In genomic region chr2:147846968-147847749, GRCm38 (mm10) we compare ENCODE assay signal across 9 mouse cellular contexts.
DNase-seq lines count a peak whose midpoint lies in the region; ATAC-seq and TF ChIP-seq lines count a peak whose summit lies in the region.
"Had no signal": no experiment of that assay in that cellular context is flagged by ENCODE, and none has a peak within 500 bp of the region (broad histone marks: within the 10 kb centered on the region; RNA-seq: fewer than 3 reads in every experiment).

No protein-coding gene starts in this region.

- no peak overlapping the region for H3K27ac ChIP-seq in forebrain, embryonic 10.5 days
- H3K27ac ChIP-seq in forebrain, embryonic 15.5 days (replicated peaks), result no peak overlapping the region
- no peak overlapping the region for H3K27ac ChIP-seq in CH12.LX (ENCODE audit: insufficient read depth, low read depth)
- H3K27ac ChIP-seq in embryonic facial prominence, embryonic 11.5 days (replicated peaks; ENCODE audit: low read depth, low read length), result no peak overlapping the region
- no peak overlapping the region for H3K27ac ChIP-seq in midbrain, postnatal 0 days (ENCODE audit: low read depth, low read length)
- H3K27ac ChIP-seq: embryonic facial prominence, embryonic 13.5 days had no signal

- 31% methylated on average over 10 of the region's 10 CpGs for WGBS in forebrain, embryonic 10.5 days
- 17% methylated on average over 10 of the region's 10 CpGs for WGBS in forebrain, embryonic 15.5 days
- 24% methylated on average over 10 of the region's 10 CpGs for WGBS in embryonic facial prominence, embryonic 11.5 days
- 30% methylated on average over 10 of the region's 10 CpGs for WGBS in midbrain, postnatal 0 days

- ATAC-seq in forebrain, embryonic 15.5 days (replicated peaks), result no peak; the same call in 1 of the 2 replicates
- ATAC-seq in embryonic facial prominence, embryonic 11.5 days (replicated peaks; ENCODE audit: insufficient number of reproducible peaks, low FRiP score, low TSS enrichment, low read depth), result no peak
- 0 out of 2 replicates have a peak, but pooled peaks have one; percentile 31 for ATAC-seq in midbrain, postnatal 0 days (ENCODE audit: low FRiP score)
- ATAC-seq in activated CD4-positive, CD25-positive, alpha-beta regulatory T cell, adult 4 months, result no peak

- H3K4me1 ChIP-seq in forebrain, embryonic 10.5 days, result no peaks in the 10 kb centered on the region
- no peaks in the 10 kb centered on the region for H3K4me1 ChIP-seq in forebrain, embryonic 15.5 days
- no peaks in the 10 kb centered on the region for H3K4me1 ChIP-seq in CH12.LX (ENCODE audit: control insufficient read depth in 1 of 2, insufficient read depth in 2 of 2)
- H3K4me1 ChIP-seq in embryonic facial prominence, embryonic 11.5 days (ENCODE audit: control insufficient read depth, insufficient read depth, low read length), result no peaks in the 10 kb centered on the region
- H3K4me1 ChIP-seq in midbrain, postnatal 0 days (ENCODE audit: insufficient read depth, low read length), result no peaks in the 10 kb centered on the region
- H3K4me1 ChIP-seq: embryonic facial prominence, embryonic 13.5 days had no signal

- no peak overlapping the region for H3K4me3 ChIP-seq in forebrain, embryonic 10.5 days
- no peak overlapping the region for H3K4me3 ChIP-seq in forebrain, embryonic 15.5 days
- no peak overlapping the region for H3K4me3 ChIP-seq in CH12.LX (replicated peaks in 1 of 3; ENCODE audit: low read depth in 2 of 3, low read length in 2 of 3, poor library complexity in 1 of 3)
- H3K4me3 ChIP-seq in embryonic facial prominence, embryonic 11.5 days (ENCODE audit: low read depth, low read length), result no peak overlapping the region
- no peak overlapping the region for H3K4me3 ChIP-seq in midbrain, postnatal 0 days (ENCODE audit: low read depth, low read length)
- H3K4me3 ChIP-seq: embryonic facial prominence, embryonic 13.5 days had no signal

- H3K27me3 ChIP-seq in forebrain, embryonic 10.5 days (ENCODE audit: poor library complexity, severe bottlenecking), result peaks cover 19% of the 10 kb centered on the region
- no peaks in the 10 kb centered on the region for H3K27me3 ChIP-seq in forebrain, embryonic 15.5 days
- H3K27me3 ChIP-seq in CH12.LX (replicated peaks), result peaks cover 43% of the 10 kb centered on the region
- H3K27me3 ChIP-seq in embryonic facial prominence, embryonic 11.5 days (ENCODE audit: control insufficient read depth, insufficient read depth, low read length), result no peaks in the 10 kb centered on the region
- H3K27me3 ChIP-seq in midbrain, postnatal 0 days (ENCODE audit: insufficient read depth, low read length), result no peaks in the 10 kb centered on the region

- intact Hi-C loops in left cerebral cortex, postnatal 4 days (cut with DNase I), result no loop called here

- DNase-seq in forebrain, embryonic 10.5 days (ENCODE audit: extremely low spot score, low spot score), result peak; percentile 36
- DNase-seq in CH12.LX (ENCODE audit: extremely low read depth), result no peak
- DNase-seq in embryonic facial prominence, embryonic 11.5 days (ENCODE audit: low spot score), result peak; percentile 60
- DNase-seq in left cerebral cortex, postnatal 4 days, result peak; percentile 40
- peak; percentile 62 for DNase-seq in midbrain, postnatal 0 days (ENCODE audit: low spot score)
- no peak for DNase-seq in urinary bladder, postnatal 14 days (ENCODE audit: low spot score)

- no peaks in the 10 kb centered on the region for H3K36me3 ChIP-seq in forebrain, embryonic 10.5 days (replicated peaks)
- no peaks in the 10 kb centered on the region for H3K36me3 ChIP-seq in forebrain, embryonic 15.5 days
- no peaks in the 10 kb centered on the region for H3K36me3 ChIP-seq in CH12.LX (replicated peaks in 1 of 2; ENCODE audit: control insufficient read depth in 1 of 2, insufficient read depth in 1 of 2, low read length in 1 of 2)
- no peaks in the 10 kb centered on the region for H3K36me3 ChIP-seq in embryonic facial prominence, embryonic 11.5 days (replicated peaks; ENCODE audit: control insufficient read depth, insufficient read depth, low read depth, low read length)
- H3K36me3 ChIP-seq in midbrain, postnatal 0 days (ENCODE audit: insufficient read depth, low read length), result no peaks in the 10 kb centered on the region
- H3K36me3 ChIP-seq: embryonic facial prominence, embryonic 13.5 days had no signal

- H3K9me3 ChIP-seq in forebrain, embryonic 10.5 days, result no peaks in the 10 kb centered on the region
- H3K9me3 ChIP-seq in forebrain, embryonic 15.5 days, result no peaks in the 10 kb centered on the region
- H3K9me3 ChIP-seq in CH12.LX (replicated peaks; ENCODE audit: low read length), result no peaks in the 10 kb centered on the region
- H3K9me3 ChIP-seq in embryonic facial prominence, embryonic 11.5 days (replicated peaks; ENCODE audit: control insufficient read depth, low read length), result no peaks in the 10 kb centered on the region
- H3K9me3 ChIP-seq in midbrain, postnatal 0 days (ENCODE audit: low read length), result no peaks in the 10 kb centered on the region
- H3K9me3 ChIP-seq: embryonic facial prominence, embryonic 13.5 days had no signal

- TF ChIP-seq EP300 in CH12.LX (IDR thresholded peaks at IDR 0.05; ENCODE audit: low read length), result no peak

- dilution Hi-C loops in CH12.LX (cut with MboI; ENCODE audit: extremely low pct_ligation_motif_present, extremely low pct_unique_long_range_greater_than_20kb, low sequenced_read_pairs), result no loop called here

- peak; percentile 6 to 49; a peak in 2 of 4 replicates for TF ChIP-seq CTCF in CH12.LX (conservative IDR thresholded peaks at IDR 0.05 in 1 of 2, IDR thresholded peaks at IDR 0.05 in 1 of 2; ENCODE audit: low read depth in 2 of 2, low read length in 2 of 2)
- peak; percentile 72 for TF ChIP-seq CTCF in midbrain, postnatal 0 days (IDR thresholded peaks at IDR 0.05)

- in situ Hi-C loops in CH12.LX (cut with MboI; ENCODE audit: low pct_ligation_motif_present, low pct_unique_long_range_greater_than_20kb, low sequenced_read_pairs), result no loop called here

- H3K4me2 ChIP-seq in forebrain, embryonic 15.5 days (replicated peaks), result no peak overlapping the region
- no peak overlapping the region for H3K4me2 ChIP-seq in CH12.LX (ENCODE audit: insufficient read depth, low read depth, poor library complexity, severe bottlenecking)
- no peak overlapping the region for H3K4me2 ChIP-seq in embryonic facial prominence, embryonic 11.5 days (ENCODE audit: low read depth, low read length)
- H3K4me2 ChIP-seq in midbrain, postnatal 0 days (ENCODE audit: low read depth, low read length, poor library complexity, severe bottlenecking), result no peak overlapping the region
- H3K4me2 ChIP-seq: embryonic facial prominence, embryonic 13.5 days had no signal

- H3K9ac ChIP-seq in forebrain, embryonic 15.5 days (replicated peaks), result no peak overlapping the region
- H3K9ac ChIP-seq in CH12.LX (ENCODE audit: insufficient read depth, low read depth), result no peak overlapping the region
- no peak overlapping the region for H3K9ac ChIP-seq in embryonic facial prominence, embryonic 11.5 days (replicated peaks; ENCODE audit: low read length)
- no peak overlapping the region for H3K9ac ChIP-seq in midbrain, postnatal 0 days (replicated peaks; ENCODE audit: low read length, poor library complexity, severe bottlenecking)
- H3K9ac ChIP-seq: embryonic facial prominence, embryonic 13.5 days had no signal

- no peaks in the 10 kb centered on the region for H3K79me2 ChIP-seq in CH12.LX (replicated peaks; ENCODE audit: control insufficient read depth, extremely low read depth, insufficient read depth, poor library complexity, severe bottlenecking)

- peak; percentile 36 for TF ChIP-seq RAD21 in CH12.LX (IDR thresholded peaks at IDR 0.05; ENCODE audit: low read depth, low read length)

- no peak for TF ChIP-seq POLR2A in CH12.LX (IDR thresholded peaks at IDR 0.05; ENCODE audit: low read depth, low read length)

TF ChIP-seq in CH12.LX, 34 proteins besides CTCF, POLR2A, EP300 and RAD21:
- TF ChIP-seq SMC3 (IDR thresholded peaks at IDR 0.05; ENCODE audit: low read depth, low read length) (peak; percentile 27), ZKSCAN1 (IDR thresholded peaks at IDR 0.05; ENCODE audit: borderline replicate concordance, low read depth, low read length) (no peak), MXI1 (IDR thresholded peaks at IDR 0.05; ENCODE audit: low read depth, low read length) (no peak), ELF1 (IDR thresholded peaks at IDR 0.05; ENCODE audit: low read depth, low read length) (no peak), CHD2 (IDR thresholded peaks at IDR 0.05; ENCODE audit: low read length) (no peak)

Comparison
In these comparisons a context has a peak if more than half of its experiments do, and no peak if none do; other contexts are left out.
1. DNase-seq: peak in forebrain, embryonic 10.5 days (single experiment), embryonic facial prominence, embryonic 11.5 days (single experiment), left cerebral cortex, postnatal 4 days (single experiment) and midbrain, postnatal 0 days (single experiment); none in CH12.LX (single experiment) and urinary bladder, postnatal 14 days (single experiment).